Mouse (Mus musculus): ENCODE measurements around the gene Chst3. TPM values are rescaled to one million over a fixed set of nuclear protein-coding genes. Genes with fewer than 3 reads are reported as not detected.
"Not testable (repeated sequence)": the region's sequence is repeated elsewhere in the genome, so short reads cannot be mapped to it uniquely, and the experiment has no call there.

Chst3 gene
- polyA plus RNA-seq, 1 experiment from 2014 or later = 1.3 TPM

DNA sequence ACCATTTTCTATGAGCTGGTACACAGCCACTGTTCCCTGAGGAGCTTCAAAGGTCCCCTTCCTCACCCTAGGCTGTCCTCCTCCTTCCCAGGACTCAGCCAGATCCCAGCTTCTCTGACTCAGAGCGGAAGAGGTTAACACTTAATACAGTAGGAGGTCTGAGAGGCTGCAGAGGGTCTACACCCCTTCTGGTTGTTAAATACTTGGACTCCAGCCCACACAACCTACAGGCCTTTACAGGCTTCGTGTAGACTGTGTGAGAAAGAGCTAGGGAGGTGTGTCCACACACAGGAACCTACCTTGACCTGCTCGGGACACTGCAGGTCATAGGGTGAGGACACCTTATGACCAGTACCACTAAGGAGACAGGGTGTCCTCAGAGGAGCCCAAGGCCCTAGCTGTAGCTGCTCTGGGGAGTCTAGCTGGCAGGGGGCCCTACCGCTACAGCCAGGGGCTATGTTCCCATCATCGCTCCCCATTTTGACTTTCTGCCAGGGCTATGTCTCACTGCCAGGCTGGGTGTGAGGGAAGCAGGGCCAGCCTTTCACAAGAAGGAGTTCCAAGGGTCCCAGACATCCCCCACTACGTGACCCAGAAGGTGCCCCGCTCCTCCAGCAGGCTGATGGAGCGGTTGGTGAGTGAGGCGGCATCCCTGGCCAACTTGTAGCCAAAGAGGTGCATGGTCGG is 33.9 kb downstream of the Chst3 start:
- H3K27ac ChIP-seq (replicated peaks; ENCODE audit: low read depth, low read length) = no peak overlapping the region
- no peaks in the 10 kb centered on the region for H3K9me3 ChIP-seq (ENCODE audit: control insufficient read depth, low read length)
- H3K9ac ChIP-seq (ENCODE audit: low read length) = no peak overlapping the region
- H3K36me3 ChIP-seq (ENCODE audit: control insufficient read depth, insufficient read depth, low read length) = no peaks in the 10 kb centered on the region; the same call in 1 of the 2 replicates
- ATAC-seq (ENCODE audit: insufficient number of reproducible peaks, low FRiP score, low TSS enrichment, low read depth) (no peak), DNase-seq (ENCODE audit: low spot score) (no peak)
- no peak overlapping the region for H3K4me3 ChIP-seq (ENCODE audit: low read depth, low read length)
- no peaks in the 10 kb centered on the region; the same call in 1 of the 2 replicates for H3K27me3 ChIP-seq (ENCODE audit: control insufficient read depth, insufficient read depth, low read length)
- 84% methylated on average over 10 of the region's 10 CpGs for WGBS
- H3K4me1 ChIP-seq (ENCODE audit: control insufficient read depth, insufficient read depth, low read length) = no peaks in the 10 kb centered on the region
- H3K4me2 ChIP-seq (ENCODE audit: low read depth, severe bottlenecking) = no peak overlapping the region

DNA sequence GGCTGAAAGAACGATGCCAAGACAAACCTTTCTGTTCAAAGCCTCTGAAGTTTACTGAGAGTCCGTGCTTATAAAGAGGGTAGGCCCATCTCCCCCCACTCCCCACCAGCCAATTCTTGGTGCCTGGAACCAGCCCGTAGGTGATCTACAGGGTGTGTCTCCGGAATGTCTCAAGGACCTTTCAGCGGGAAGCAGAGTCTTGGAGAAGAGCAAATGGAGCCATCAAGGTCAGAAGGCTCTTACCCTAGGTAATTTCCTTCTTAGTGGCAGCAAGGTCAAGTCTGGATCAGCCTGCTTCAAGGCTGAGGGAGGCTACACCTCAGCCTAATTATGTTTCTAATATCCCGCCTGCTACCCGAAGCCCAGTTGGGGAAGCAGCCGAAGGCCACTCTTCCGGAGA is 43.8 kb downstream of the Chst3 start:
- H3K27ac ChIP-seq (replicated peaks; ENCODE audit: low read depth, low read length); H3K4me3 ChIP-seq (ENCODE audit: low read depth, low read length); H3K9me3 ChIP-seq (ENCODE audit: control insufficient read depth, low read length); H3K27me3 ChIP-seq (ENCODE audit: control insufficient read depth, insufficient read depth, low read length); H3K36me3 ChIP-seq (ENCODE audit: control insufficient read depth, insufficient read depth, low read length); ATAC-seq (ENCODE audit: insufficient number of reproducible peaks, low FRiP score, low TSS enrichment, low read depth); H3K4me2 ChIP-seq (ENCODE audit: low read depth, severe bottlenecking); DNase-seq (ENCODE audit: low spot score); H3K9ac ChIP-seq (ENCODE audit: low read length); H3K4me1 ChIP-seq (ENCODE audit: control insufficient read depth, insufficient read depth, low read length): not testable (repeated sequence)
- 88% methylated on average over 9 of the region's 9 CpGs for WGBS

DNA sequence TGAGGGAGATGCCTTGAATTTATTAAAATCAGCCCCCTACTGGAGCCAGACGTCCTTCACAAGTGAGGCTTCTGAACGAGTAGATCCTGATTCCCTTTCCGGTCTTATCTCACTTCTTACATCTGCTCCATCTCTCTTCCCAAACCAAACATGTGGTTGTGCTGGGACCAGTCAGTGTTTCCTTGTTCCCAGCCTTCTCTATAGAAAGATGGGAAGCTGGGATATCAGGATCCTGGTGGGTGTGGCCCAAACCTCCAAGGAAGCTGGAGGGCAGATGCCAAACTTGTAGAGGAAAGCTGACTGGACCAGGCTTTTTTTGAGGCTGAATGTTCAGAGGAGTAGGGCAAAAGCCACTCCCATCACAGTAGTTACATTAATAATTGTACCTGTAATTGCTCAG is 44.6 kb downstream of the Chst3 start:
- no peak for DNase-seq (ENCODE audit: low spot score)
- no peaks in the 10 kb centered on the region for H3K4me1 ChIP-seq (ENCODE audit: control insufficient read depth, insufficient read depth, low read length)
- H3K4me2 ChIP-seq (ENCODE audit: low read depth, severe bottlenecking) = no peak overlapping the region
- H3K36me3 ChIP-seq (ENCODE audit: control insufficient read depth, insufficient read depth, low read length) = no peaks in the 10 kb centered on the region
- WGBS = 73% methylated on average over 3 of the region's 3 CpGs
- H3K27me3 ChIP-seq (ENCODE audit: control insufficient read depth, insufficient read depth, low read length) = no peaks in the 10 kb centered on the region
- no peak overlapping the region for H3K27ac ChIP-seq (replicated peaks; ENCODE audit: low read depth, low read length)
- H3K9ac ChIP-seq (ENCODE audit: low read length) = no peak overlapping the region
- H3K4me3 ChIP-seq (ENCODE audit: low read depth, low read length) = no peak overlapping the region
- H3K9me3 ChIP-seq (ENCODE audit: control insufficient read depth, low read length) = no peaks in the 10 kb centered on the region
- ATAC-seq (ENCODE audit: insufficient number of reproducible peaks, low FRiP score, low TSS enrichment, low read depth) = no peak

DNA sequence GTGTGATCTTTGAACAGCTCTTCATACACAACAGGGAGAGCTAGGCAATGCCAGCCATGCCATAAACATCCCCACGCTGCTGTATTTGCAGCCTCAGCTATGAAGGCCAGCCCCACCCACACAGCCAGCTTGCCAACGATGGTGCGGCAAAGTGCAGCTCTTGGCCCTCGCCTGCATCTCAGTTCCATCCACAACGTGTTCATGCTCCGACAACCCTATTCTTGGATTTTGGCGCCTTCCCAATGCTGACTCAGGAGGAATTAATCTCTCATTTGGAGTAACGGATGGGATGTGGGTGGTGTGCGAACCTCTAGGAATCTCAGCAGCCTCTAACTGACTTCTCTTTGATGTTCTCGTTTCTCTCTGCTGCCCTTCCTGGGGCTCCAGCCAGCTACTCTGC is 46.0 kb downstream of the Chst3 start:
- no peaks in the 10 kb centered on the region for H3K9me3 ChIP-seq (ENCODE audit: control insufficient read depth, low read length)
- no peak overlapping the region for H3K9ac ChIP-seq (ENCODE audit: low read length)
- H3K4me1 ChIP-seq (ENCODE audit: control insufficient read depth, insufficient read depth, low read length) = no peaks in the 10 kb centered on the region
- H3K27me3 ChIP-seq (ENCODE audit: control insufficient read depth, insufficient read depth, low read length) = no peaks in the 10 kb centered on the region
- DNase-seq (ENCODE audit: low spot score) (no peak), ATAC-seq (ENCODE audit: insufficient number of reproducible peaks, low FRiP score, low TSS enrichment, low read depth) (no peak)
- 79% methylated on average over 10 of the region's 10 CpGs for WGBS
- H3K27ac ChIP-seq (replicated peaks; ENCODE audit: low read depth, low read length) = no peak overlapping the region
- H3K4me2 ChIP-seq (ENCODE audit: low read depth, severe bottlenecking) = no peak overlapping the region
- no peak overlapping the region for H3K4me3 ChIP-seq (ENCODE audit: low read depth, low read length)
- H3K36me3 ChIP-seq (ENCODE audit: control insufficient read depth, insufficient read depth, low read length) = no peaks in the 10 kb centered on the region

DNA sequence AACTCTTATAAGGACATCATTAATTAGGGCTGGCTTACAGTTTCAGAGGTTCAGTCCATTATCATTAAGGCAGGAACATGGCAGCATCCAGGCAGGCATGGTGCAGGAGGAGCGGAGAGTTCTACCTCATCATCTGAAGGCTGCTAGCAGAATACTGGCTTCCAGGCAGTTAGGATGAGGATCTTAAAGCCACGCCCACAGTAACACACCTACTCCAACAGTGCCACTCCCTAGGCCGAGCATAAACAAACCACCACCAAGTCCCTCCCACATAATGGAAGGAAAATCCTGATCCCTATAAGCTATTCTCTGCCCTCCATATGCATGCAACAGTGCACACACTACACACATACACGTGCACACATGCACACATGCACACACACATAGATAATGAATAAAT is 46.8 kb downstream of the Chst3 start:
- Histone ChIP-seq H3K4me2 (ENCODE audit: low read depth, severe bottlenecking) (no peak overlapping the region), H3K27ac (replicated peaks; ENCODE audit: low read depth, low read length) (no peak overlapping the region), H3K9ac (ENCODE audit: low read length) (no peak overlapping the region), H3K4me3 (ENCODE audit: low read depth, low read length) (no peak overlapping the region), H3K4me1 (ENCODE audit: control insufficient read depth, insufficient read depth, low read length) (no peaks in the 10 kb centered on the region), H3K27me3 (ENCODE audit: control insufficient read depth, insufficient read depth, low read length) (no peaks in the 10 kb centered on the region), H3K36me3 (ENCODE audit: control insufficient read depth, insufficient read depth, low read length) (no peaks in the 10 kb centered on the region), H3K9me3 (ENCODE audit: control insufficient read depth, low read length) (no peaks in the 10 kb centered on the region)
- DNase-seq (ENCODE audit: low spot score) (no peak), ATAC-seq (ENCODE audit: insufficient number of reproducible peaks, low FRiP score, low TSS enrichment, low read depth) (no peak)
- 82% methylated on average over 4 of the region's 4 CpGs for WGBS

DNA sequence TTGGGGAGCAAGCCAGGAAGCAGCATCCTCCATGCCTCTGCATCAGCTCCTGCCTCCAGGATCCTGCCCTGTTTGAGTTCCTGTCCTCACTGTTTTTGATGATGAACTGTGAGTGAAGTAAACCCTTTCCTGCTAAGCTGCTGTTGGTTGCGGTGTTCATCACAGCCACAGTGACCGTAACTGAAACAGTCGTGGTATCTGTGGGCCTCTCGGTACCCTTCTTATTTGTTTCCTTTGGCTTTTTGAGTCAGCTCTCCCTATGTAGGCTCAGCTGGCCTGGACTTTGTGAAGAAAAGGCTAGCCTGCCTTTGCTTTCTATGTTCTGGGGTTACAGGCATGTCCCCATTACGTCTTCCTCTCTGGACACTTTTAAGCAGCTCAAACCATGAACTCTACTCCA is 47.7 kb downstream of the Chst3 start:
- Histone ChIP-seq H3K36me3 (ENCODE audit: control insufficient read depth, insufficient read depth, low read length) (no peaks in the 10 kb centered on the region), H3K27ac (replicated peaks; ENCODE audit: low read depth, low read length) (no peak overlapping the region), H3K4me1 (ENCODE audit: control insufficient read depth, insufficient read depth, low read length) (no peaks in the 10 kb centered on the region), H3K27me3 (ENCODE audit: control insufficient read depth, insufficient read depth, low read length) (no peaks in the 10 kb centered on the region), H3K9ac (ENCODE audit: low read length) (no peak overlapping the region), H3K4me3 (ENCODE audit: low read depth, low read length) (no peak overlapping the region), H3K4me2 (ENCODE audit: low read depth, severe bottlenecking) (no peak overlapping the region), H3K9me3 (ENCODE audit: control insufficient read depth, low read length) (no peaks in the 10 kb centered on the region)
- ATAC-seq (ENCODE audit: insufficient number of reproducible peaks, low FRiP score, low TSS enrichment, low read depth) (no peak), DNase-seq (ENCODE audit: low spot score) (no peak)
- 96% methylated on average over 5 of the region's 5 CpGs for WGBS

DNA sequence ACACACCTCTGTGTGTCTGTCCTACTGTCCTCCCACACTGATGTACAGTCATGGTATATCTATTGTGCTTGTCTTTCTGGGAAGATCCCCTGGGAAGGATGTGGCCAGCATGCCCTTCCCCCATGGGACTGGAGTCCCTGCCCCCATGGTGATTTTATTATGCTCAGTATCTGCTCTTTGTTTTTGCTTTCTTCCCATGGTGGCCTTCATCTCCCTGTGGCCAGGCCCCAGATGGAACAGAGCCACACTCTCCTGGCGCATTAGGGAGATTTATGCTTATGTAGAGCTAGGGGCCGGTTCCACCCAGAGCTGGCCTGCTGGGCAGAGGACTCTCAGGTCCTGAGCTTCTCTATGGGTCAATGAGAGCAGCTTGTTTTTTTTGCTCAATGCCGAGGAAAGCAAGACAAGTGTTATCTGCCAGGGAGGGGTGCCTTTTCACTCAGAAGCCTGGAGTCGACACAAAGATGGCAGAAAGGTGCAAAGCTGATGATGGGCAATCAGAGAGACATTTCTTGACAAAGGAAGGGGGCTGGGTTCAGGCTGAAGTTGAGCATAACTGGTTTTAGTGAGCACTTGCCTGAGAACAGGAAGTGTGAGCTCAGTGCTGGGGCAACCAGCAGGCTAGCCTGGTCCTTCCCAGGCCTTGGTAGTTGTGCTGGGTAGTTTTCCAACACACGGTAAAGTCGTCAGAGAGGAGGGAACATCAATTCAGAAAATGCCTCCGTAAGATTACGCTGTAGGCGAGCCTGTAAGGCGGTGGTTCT is 48.6 kb downstream of the Chst3 start:
- H3K36me3 ChIP-seq (ENCODE audit: control insufficient read depth, insufficient read depth, low read length) = no peaks in the 10 kb centered on the region
- H3K27me3 ChIP-seq (ENCODE audit: control insufficient read depth, insufficient read depth, low read length) = no peaks in the 10 kb centered on the region
- no peak for DNase-seq (ENCODE audit: low spot score)
- H3K27ac ChIP-seq (replicated peaks; ENCODE audit: low read depth, low read length) = no peak overlapping the region
- H3K4me2 ChIP-seq (ENCODE audit: low read depth, severe bottlenecking) = no peak overlapping the region
- H3K9me3 ChIP-seq (ENCODE audit: control insufficient read depth, low read length) = no peaks in the 10 kb centered on the region
- no peak overlapping the region for H3K9ac ChIP-seq (ENCODE audit: low read length)
- no peaks in the 10 kb centered on the region for H3K4me1 ChIP-seq (ENCODE audit: control insufficient read depth, insufficient read depth, low read length)
- H3K4me3 ChIP-seq (ENCODE audit: low read depth, low read length) = no peak overlapping the region
- ATAC-seq (ENCODE audit: insufficient number of reproducible peaks, low FRiP score, low TSS enrichment, low read depth) = no peak
- 75% methylated on average over 10 of the region's 10 CpGs for WGBS

DNA sequence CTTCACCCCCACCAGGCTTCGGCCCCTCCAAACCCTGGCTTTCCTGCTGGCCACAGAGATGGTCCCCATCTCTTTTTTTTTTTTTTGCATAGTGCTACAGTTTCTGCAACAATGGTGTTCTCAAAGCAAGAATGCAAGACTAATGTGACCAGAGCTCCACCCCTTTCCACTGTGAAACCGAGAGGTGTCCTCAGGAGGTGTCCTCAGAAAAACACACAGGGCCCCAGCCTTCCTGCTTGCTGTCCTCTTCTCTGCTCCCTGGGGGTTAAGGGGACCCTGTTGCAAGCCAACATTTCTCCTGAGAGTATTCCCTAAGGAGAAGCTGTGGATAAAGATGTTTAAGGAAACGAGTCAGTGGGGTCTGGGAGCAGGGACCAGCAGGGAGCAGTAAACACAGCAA is 50.1 kb downstream of the Chst3 start:
- H3K36me3 ChIP-seq (ENCODE audit: control insufficient read depth, insufficient read depth, low read length) = no peaks in the 10 kb centered on the region
- H3K4me2 ChIP-seq (ENCODE audit: low read depth, severe bottlenecking) = no peak overlapping the region
- WGBS = 59% methylated on average over 3 of the region's 3 CpGs
- H3K4me3 ChIP-seq (ENCODE audit: low read depth, low read length) = no peak overlapping the region
- no peak overlapping the region for H3K9ac ChIP-seq (ENCODE audit: low read length)
- no peaks in the 10 kb centered on the region for H3K9me3 ChIP-seq (ENCODE audit: control insufficient read depth, low read length)
- no peaks in the 10 kb centered on the region for H3K27me3 ChIP-seq (ENCODE audit: control insufficient read depth, insufficient read depth, low read length)
- H3K4me1 ChIP-seq (ENCODE audit: control insufficient read depth, insufficient read depth, low read length) = no peaks in the 10 kb centered on the region
- H3K27ac ChIP-seq (replicated peaks; ENCODE audit: low read depth, low read length) = no peak overlapping the region
- no peak for DNase-seq (ENCODE audit: low spot score)
- no peak for ATAC-seq (ENCODE audit: insufficient number of reproducible peaks, low FRiP score, low TSS enrichment, low read depth)
